Mouse (Mus musculus): ENCODE data around the gene Birc5.

Birc5 gene

GRCm38 (mm10) chr11:117882208-117882607 is 33.2 kb downstream of the Birc5 start:
- DNase-seq (ENCODE audit: low read depth, low spot score) = no peak

DNA sequence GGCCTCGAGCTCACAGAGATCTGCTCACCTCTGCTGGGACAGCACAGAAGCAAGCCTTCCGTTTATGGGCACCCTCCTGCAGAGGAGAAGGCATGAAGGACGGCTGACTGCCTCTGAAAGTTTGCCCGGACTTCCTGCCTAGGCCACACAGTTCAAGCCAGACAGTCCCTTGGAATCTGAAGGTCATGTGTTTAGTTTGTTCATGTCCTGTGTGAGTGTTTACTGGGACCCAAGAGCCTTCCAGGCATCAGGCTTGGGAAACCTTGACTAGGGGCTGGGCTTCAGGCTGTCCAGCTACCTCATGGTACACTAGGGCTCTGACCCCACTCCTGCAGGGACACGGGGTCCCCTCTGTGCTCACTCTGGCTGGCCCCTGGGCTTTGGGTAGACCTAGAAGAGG is 36.9 kb downstream of the Birc5 start:
- no peak for DNase-seq (ENCODE audit: low read depth, low spot score)

DNA sequence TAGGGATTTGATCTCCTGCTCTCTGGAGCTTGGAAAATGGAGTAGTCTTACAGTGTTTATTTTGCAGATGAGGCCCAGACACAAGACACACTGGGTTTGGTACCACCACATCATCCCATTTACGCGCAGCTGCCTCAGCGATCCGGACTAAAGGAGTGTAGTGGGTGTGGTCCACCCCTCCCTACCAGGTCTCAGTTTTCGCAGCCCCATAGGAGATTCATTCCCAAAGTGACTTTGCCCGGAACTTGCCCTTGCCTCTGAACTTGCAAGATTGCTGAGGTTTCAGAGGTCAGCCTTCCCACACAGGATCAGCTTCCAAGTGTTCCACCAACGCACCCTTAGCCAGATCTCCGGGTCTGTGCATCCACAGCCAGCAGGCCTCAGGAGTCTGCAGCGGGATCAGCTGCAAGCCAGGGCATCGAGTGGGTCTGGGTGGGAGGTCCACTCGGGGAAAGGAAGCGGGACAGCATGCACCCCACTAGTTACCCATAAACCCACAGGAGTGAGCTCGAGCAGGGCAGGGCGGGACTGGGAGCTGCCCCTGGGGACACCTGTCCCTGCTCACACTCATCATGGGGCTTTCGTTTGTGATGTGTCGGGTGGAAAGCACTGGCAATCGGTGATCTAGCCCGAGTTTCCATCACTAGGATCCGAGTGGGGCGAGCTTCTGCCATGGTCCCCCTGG is 39.3 kb downstream of the Birc5 start:
- no peak for DNase-seq (ENCODE audit: low read depth, low spot score)

GRCm38 (mm10) chr11:117888853-117889822 is 40.1 kb downstream of the Birc5 start:
- no peak for DNase-seq (ENCODE audit: low read depth, low spot score)

DNA sequence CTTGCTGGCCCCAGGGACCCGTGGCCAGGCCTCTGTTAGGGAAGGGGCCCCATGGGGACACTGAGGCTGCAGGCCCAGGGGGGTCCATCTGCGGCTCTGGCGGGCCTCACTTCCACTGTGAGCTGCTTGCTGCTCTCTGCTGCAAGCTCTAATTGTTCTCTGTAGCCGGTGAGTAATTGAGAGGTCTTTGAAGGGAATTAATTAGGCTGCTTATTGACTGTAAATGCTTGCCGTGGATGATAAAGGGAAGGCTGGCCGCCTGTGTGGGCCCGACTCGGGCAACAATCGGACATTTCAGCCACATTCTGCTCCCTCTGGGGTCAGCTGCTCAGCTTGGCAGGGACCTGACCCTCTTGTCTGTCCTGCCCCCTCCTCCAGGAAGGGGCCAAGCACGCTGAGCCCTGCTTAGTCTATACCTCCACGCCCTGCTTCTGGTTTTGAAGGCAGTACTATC is 40.9 kb downstream of the Birc5 start:
- no peak for DNase-seq (ENCODE audit: low read depth, low spot score)

DNA sequence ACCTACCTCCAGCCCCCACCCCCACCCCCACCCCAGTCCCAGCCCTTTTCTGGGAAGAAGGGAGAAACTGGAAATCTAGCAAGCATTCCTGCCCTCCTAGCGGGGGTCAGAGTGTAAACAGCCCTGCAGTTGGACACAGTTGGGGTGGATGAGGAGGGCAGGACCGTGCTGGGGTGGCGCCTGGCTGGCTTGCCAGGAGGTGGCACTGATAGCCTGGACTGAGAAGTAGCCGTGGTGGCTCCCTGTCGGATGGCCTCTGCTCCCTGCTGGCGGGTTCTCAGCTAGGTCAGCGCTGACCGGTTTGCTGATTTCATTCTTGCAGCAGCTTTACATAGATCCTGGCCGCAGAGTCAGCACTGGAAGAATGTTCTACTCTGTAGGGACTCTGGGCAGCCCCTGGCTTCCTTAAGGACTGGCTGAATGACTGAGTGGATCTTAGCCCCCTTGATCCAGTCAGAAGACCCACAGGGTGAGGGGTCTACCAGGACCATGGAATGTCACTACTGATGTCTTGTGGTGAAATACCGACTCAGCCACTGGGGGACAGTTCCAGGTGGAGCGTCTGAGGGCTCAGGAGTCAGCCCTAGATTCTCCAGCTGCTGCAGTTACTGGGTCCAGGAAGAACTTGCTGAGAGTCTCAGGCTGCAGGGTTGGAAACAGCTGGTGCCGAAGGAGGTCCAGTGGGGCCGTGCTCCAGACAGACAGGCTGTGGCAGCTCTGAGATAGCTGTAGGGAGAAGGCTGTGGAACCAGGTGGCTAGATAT is 41.6 kb downstream of the Birc5 start:
- DNase-seq (ENCODE audit: low read depth, low spot score) = no peak

- DNase-seq (ENCODE audit: low read depth, low spot score) = no peak
These were observed 42.6 kb downstream of the Birc5 start for GRCm38 (mm10) chr11:117891581-117892175.

GRCm38 (mm10) chr11:117892199-117892598 is 43.1 kb downstream of the Birc5 start:
- DNase-seq (ENCODE audit: low read depth, low spot score) = no peak

DNA sequence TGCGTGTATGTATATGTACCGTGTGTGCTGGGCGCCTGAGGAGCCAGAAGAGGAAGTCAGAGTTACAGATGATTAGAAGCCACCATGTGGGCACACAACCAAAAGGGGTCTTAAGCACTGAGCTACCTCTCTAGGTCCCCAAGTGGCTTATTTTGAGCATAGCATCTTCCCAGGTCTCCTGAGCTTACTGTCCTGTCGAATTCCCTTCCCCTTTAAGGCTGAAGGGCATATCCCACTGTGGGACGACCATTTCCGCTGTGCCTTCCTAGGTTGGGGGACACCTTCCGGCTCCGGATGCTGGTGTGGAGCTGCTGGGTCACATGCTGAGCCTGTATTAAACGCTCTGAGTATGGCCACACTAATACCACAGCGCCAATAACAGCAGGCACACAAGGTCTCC is 45.6 kb downstream of the Birc5 start:
- DNase-seq (ENCODE audit: low read depth, low spot score) = no peak

DNA sequence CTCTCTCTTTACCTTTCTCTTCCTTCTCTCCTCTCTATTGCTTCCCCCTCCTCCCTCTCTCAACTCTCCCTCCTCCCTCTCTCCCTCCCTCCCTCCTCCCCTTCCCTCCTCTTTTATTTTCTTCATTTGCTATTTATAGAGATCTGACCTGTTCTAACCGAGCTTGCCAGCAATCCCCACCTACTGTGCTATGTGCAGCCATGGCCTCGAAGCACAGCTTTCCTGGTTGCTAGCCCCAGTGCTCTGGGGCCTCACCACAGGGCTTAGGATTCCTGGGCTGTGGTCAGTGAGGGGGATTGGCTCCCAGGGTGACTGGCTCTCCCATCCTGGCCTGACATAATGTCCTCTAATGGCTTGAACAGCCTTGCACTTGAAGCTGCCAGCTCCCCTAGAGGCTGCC is 47.5 kb downstream of the Birc5 start:
- no peak for DNase-seq (ENCODE audit: low read depth, low spot score)

DNA sequence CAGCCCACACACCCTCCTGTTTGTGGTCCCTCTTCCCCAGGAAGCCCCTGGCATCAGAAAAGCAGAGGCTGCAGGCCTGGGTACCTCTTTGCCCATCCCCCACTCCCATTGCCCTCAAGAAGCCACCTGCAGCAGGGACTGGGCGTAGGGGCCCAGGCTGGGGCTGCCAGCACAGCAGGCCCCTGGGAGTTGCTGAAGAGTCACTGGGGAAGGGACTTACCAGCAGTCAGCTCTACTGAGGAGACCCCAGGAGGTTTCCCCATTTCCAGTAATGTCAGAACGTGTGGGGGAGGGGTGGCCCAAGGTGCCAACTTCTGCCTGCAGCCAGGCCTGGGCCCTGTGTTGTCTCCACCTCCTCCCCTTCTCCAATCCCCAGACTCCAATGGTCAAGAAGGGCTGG is 53.2 kb downstream of the Birc5 start:
- no peak for DNase-seq (ENCODE audit: low read depth, low spot score)

- DNase-seq (ENCODE audit: low read depth, low spot score) = no peak
These were observed 55.4 kb downstream of the Birc5 start for GRCm38 (mm10) chr11:117904442-117904841.

Data from mesoderm, embryonic 11.5 days (tissue).